Mouse (Mus musculus): ENCODE data around the gene Cxcl15.

GRCm38 (mm10) chr5:90759077-90760065, 35.0 kb upstream of the Cxcl15 start, which contains the start of gene Cxcl5:
- TF ChIP-seq CTCF (IDR thresholded peaks at IDR 0.05; ENCODE audit: extremely low read depth, insufficient read depth, insufficient read length, insufficient replicate concordance) (no peak), POLR2A (IDR thresholded peaks at IDR 0.05; ENCODE audit: low read depth, low read length) (no peak)
